Mouse (Mus musculus) layer of hippocampus, postnatal 14 days (tissue): ENCODE data around the gene Usp7. TPM values are rescaled to one million over a fixed set of nuclear protein-coding genes. Genes with fewer than 3 reads are reported as not detected.

Experiments used
- DNase-seq, 2 experiments: peaks; one replicate each; pipeline ENCODE4 v3.0.0; 2021 to 2022; ENCODE audit warnings: low spot score in 2 of 2, mixed read lengths in 1 of 2
- total RNA-seq, 2 experiments: library from RNA; stranded (reverse); gene quantifications; 2 replicates each; pipeline ENCODE4 v1.2.3; 2021

The Usp7 gene
- total RNA-seq, 2 experiments from 2014 or later, result 149 to 167 TPM

GRCm38 (mm10) chr16:8655108-8655507 is 137.0 kb downstream of the Usp7 start:
- no peak for DNase-seq

- no peak for DNase-seq
These were observed 142.1 kb downstream of the Usp7 start for GRCm38 (mm10) chr16:8650007-8650406.

GRCm38 (mm10) chr16:8645546-8645945 is 146.6 kb downstream of the Usp7 start:
- no peak for DNase-seq

GRCm38 (mm10) chr16:8643855-8644254 is 148.3 kb downstream of the Usp7 start:
- peak in 1 of 2 experiments; percentile 44 for DNase-seq

Other genes with a start within 250 kb of the Usp7 start
- gene Pmm2, start 154.6 kb downstream of the Usp7 start, total RNA-seq, result 10 to 100 TPM; 31.9 to 34.5 TPM
- 10 to 100 TPM; 10.6 to 11.5 TPM for gene Tmem186, start 154.6 kb downstream of the Usp7 start, total RNA-seq
- gene Carhsp1, start 120.2 kb downstream of the Usp7 start, total RNA-seq, result 10 to 100 TPM; 23.2 to 23.8 TPM
- gene Gm5767, start 111.5 kb downstream of the Usp7 start, total RNA-seq, result not detected
- 100 to 1,000 TPM; 112 to 121 TPM for gene 1810013L24Rik, start 37.8 kb upstream of the Usp7 start, total RNA-seq